Mouse (Mus musculus) cortical plate, adult 2 months (tissue): ENCODE measurements around the gene Lmbrd2. TPM values are rescaled to one million over a fixed set of nuclear protein-coding genes. Genes with fewer than 3 reads are reported as not detected.
"Not testable (repeated sequence)": the region's sequence is repeated elsewhere in the genome, so short reads cannot be mapped to it uniquely, and the experiment has no call there.

Experiments
- H3K27ac ChIP-seq: fragments of 200-500 bp; 2 replicates; pipeline ENCODE4 v1.5.1; 2012; ENCODE audit warnings: low read length, control low read depth, inconsistent platforms; ENCODE audit not compliant: insufficient read depth
- H3K4me1 ChIP-seq: fragments of 200-500 bp; 2 replicates; pipeline ENCODE4 v1.6.1; 2011; ENCODE audit warnings: low read length; ENCODE audit not compliant: control insufficient read depth, insufficient read depth
- H3K4me3 ChIP-seq: fragments of 200-500 bp; 2 replicates; pipeline ENCODE4 v1.5.1; 2011; ENCODE audit warnings: mild to moderate bottlenecking, low read length, control low read depth; ENCODE audit not compliant: insufficient read depth
- CTCF ChIP-seq: fragments of 200-500 bp; IDR thresholded peaks from 2 replicates; pipeline ENCODE4 v1.5.1; 2011; ENCODE audit warnings: mild to moderate bottlenecking, control low read depth, low read length; ENCODE audit not compliant: insufficient read depth; ENCODE audit errors: extremely low read depth
- POLR2A ChIP-seq: fragments of 200-500 bp; IDR thresholded peaks from 2 replicates; pipeline ENCODE4 v1.6.1; 2011; ENCODE audit warnings: mild to moderate bottlenecking, low read length, control low read depth; ENCODE audit not compliant: insufficient read depth; ENCODE audit errors: extremely low read depth
- polyA plus RNA-seq: library from polyadenylated mRNA; depleted of rRNA; stranded (reverse); fragments of >200 nt; gene quantifications from 2 replicates; pipeline ENCODE4 v1.2.3, GENCODE M21; 2012; rRNA removed

The Lmbrd2 gene
- polyA plus RNA-seq, 1 experiment = 24.5 TPM

DNA sequence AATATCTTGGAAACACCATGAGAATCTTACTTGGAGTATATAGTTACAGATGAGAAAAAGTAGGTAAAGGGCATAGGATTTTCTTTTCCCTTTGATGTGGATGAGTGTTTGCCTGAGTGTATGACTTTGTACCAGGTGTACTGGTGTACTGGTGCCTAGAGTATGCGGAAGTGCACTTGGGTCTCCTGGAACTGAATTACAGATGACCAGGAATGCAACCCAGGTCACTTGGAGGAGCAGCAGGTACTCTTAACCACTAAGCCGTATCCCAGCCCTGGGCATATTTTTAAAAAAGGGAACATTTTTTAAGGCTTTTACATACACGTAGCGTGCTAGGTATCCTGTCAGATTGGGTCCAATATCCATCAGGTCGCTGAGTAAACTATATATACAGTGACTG is 43.6 kb downstream of the Lmbrd2 start:
- TF ChIP-seq POLR2A (no peak), CTCF (no peak)
- H3K4me3 ChIP-seq = no peak overlapping the region
- H3K4me1 ChIP-seq = no peaks in the 10 kb centered on the region
- H3K27ac ChIP-seq = no peak overlapping the region

DNA sequence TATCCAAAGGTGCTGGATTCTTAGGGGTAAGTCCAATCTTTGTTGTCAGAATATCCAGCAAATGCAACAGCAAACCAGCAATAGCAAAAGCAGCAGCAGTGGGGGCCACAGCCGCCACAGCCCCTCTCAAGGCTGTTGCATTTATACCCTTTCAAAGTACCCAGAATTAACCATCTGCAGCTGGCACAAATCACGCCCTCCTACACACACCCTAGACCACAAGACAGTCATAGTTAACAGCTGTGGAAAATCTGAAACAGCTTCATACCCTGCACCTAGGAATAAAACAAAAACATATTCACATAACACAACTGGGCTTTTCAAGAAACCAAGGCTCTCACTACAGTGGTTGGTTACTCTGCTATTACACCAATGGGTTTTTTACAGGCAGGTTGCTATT is 49.4 kb downstream of the Lmbrd2 start:
- no peak overlapping the region for H3K4me3 ChIP-seq
- no peak for TF ChIP-seq POLR2A
- TF ChIP-seq CTCF = no peak
- no peaks in the 10 kb centered on the region; the same call in 1 of the 2 replicates for H3K4me1 ChIP-seq
- H3K27ac ChIP-seq = no peak overlapping the region

DNA sequence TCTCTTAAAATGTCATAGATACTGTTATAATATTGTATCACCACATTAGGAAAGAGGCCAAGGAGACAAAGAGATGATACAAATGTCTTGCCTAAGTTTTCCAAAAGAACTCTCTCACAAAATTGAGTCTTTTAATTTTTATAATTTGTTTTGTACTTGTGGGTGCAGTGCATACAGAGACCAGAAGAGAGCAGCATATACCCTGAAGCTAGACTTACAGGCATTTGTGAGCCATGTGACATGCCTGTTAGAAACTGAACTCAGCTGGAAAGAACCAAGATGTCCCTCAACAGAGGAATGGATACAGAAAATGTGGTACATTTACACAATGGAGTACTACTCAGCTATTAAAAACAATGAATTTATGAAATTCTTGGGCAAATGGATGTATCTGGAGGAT is 52.3 kb downstream of the Lmbrd2 start:
- H3K4me1 ChIP-seq, H3K27ac ChIP-seq, H3K4me3 ChIP-seq: not testable (repeated sequence)
- 0 out of 2 replicates have a peak, but pooled peaks have one; percentile 12 for TF ChIP-seq CTCF

DNA sequence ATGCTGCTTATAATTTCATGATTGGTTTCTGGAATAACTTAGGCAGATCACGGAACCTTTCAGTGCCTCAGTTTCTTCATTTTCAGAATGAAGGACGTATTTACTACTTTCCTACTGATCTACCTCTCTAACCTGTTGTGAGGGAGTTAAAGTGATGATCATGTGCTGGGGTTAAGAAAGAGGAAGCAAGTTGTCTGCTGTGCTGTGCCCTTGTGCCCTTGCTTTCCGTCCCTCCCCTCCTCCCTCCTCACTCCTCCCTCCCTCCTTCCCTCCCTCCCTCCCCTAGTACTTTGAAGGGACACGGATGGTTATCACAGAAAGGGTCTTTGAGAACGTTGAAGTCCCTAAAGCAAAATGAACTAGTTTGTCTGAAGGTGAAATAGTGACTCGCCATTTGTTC is 58.1 kb downstream of the Lmbrd2 start:
- no peaks in the 10 kb centered on the region for H3K4me1 ChIP-seq
- TF ChIP-seq POLR2A = no peak
- TF ChIP-seq CTCF = no peak
- H3K27ac ChIP-seq = no peak overlapping the region
- no peak overlapping the region for H3K4me3 ChIP-seq

DNA sequence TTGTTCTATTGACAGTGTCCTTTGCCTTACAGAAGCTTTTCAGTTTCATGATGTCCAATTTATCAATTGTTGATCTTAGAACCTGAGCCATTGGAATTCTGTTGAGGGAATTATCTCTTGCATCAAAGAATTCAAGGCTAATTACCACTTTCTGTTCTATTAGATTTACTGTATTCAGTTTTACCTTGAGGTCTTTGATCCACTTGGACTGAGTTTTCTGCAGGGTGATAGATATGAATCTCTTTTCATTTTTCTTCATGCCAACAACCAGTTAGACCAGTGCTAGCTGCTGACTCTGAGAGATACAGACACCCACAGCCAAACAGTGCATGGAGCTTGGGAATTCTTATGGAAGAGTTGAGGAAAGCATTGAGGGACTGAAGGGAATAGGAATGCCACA is 71.5 kb downstream of the Lmbrd2 start:
- Histone ChIP-seq H3K4me3 (no peak overlapping the region), H3K27ac (no peak overlapping the region), H3K4me1 (no peaks in the 10 kb centered on the region)
- no peak for TF ChIP-seq POLR2A

DNA sequence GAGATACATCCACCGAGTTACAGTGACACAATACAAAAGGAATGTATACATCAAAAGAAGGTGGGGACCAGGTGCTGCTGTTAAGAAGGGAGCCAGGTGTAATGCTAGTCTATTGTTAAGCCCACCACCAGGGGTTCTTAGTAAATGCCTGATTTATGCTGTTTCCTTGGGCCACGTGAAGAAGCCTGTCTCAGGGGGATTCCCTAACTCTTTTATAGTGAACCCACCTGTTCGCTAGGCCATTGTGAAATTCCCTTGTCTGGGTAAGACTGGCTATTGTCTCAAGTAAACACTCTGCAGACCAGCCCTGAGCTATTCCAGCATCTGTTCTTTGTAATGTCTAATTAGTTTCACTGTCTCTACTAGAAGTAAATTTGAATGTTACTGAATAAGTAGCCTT is 72.7 kb downstream of the Lmbrd2 start:
- H3K27ac ChIP-seq, H3K4me3 ChIP-seq, H3K4me1 ChIP-seq: not testable (repeated sequence)

DNA sequence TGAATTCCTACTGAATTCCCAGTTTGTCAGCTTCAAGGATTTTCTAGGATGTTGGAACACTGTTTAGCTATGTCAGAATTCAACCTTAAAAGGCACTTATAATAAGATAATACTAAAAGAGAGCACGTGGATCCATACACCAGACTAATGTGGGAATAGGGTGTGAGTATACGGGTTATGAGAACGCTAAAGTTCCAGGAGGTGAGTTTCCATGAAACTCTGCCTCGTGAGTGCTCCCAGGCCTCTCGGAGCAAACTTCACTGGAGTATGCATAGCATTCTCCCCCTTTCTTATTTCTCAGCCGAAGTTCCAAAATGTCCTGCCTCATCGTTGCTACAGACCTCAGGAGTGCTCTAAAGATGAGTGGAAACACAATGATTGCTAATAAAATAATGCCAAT is 73.1 kb downstream of the Lmbrd2 start:
- not testable (repeated sequence) for H3K27ac ChIP-seq

DNA sequence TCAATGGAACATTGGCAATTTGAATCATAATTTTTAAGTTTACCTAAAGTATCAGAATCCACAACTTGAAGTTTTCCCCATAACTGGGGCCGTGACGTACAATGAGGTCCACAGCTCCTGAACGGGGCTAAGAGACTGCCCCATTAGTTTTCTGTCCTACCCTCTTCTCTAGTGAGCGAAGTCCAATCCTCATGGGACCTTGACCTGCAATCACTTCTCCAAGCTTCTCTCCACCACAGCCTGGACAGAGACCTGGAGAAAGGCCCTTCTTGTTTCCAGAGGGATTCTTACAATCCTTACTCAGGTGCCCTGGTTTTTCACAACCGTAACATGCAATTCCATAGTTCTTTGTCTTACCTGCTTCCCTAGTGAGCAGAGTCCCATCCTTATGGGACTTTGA is 76.1 kb downstream of the Lmbrd2 start:
- no peak for TF ChIP-seq POLR2A
- TF ChIP-seq CTCF = no peak
- no peaks in the 10 kb centered on the region for H3K4me1 ChIP-seq
- H3K27ac ChIP-seq = no peak overlapping the region
- H3K4me3 ChIP-seq = no peak overlapping the region

More for the DNA sequence above, 73.1 kb downstream of the Lmbrd2 start:
- not testable (repeated sequence) for H3K4me3 ChIP-seq, H3K4me1 ChIP-seq

DNA sequence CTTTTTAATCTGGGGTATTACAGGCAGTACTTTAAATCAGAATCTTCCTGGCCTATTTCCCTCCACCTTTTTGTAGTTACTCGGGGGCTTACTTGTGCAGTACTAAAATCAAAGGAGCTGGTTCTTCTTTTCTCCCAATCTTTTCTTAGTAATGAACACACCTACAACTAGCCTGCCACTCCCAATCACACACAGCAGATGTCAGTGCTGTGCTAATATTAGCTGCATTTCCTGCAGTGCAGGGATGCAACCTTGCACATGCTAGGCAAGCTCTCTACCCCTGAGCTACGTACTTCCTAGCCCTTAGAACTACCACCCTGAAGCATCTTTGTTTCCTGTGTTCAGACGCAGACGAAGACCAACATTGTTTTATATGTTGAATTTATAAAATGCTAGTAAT is 90.6 kb downstream of the Lmbrd2 start:
- H3K4me3 ChIP-seq, H3K27ac ChIP-seq, H3K4me1 ChIP-seq: not testable (repeated sequence)

DNA sequence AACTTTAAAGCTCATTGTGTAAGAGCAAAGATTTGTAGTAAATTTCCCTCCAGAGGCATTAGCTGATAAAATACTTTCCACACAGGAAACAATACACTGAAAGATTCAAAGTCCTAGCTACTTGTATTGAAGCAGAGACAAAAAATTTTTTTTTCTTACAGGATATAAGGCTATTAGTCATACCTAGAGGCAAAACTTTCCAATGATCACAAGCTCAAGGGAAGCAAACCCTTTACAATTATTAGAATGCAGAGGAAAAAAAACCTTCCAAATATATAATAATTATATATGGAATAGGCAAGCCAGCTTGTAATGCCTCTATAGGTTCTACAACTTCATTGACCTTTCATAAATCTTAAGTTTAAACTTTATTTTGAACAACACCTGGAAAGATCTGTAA is 106.0 kb downstream of the Lmbrd2 start:
- no peak overlapping the region for H3K4me3 ChIP-seq
- TF ChIP-seq CTCF (no peak), POLR2A (no peak)
- no peak overlapping the region for H3K27ac ChIP-seq
- no peaks in the 10 kb centered on the region for H3K4me1 ChIP-seq

Other genes starting within 250 kb of the Lmbrd2 start
- gene Ranbp3l, start 172.6 kb upstream of the Lmbrd2 start, polyA plus RNA-seq = 10.3 and 10.5 TPM in 2 replicates
- gene Nadk2, start 69.3 kb upstream of the Lmbrd2 start, polyA plus RNA-seq = 41.7 and 54.7 TPM in 2 replicates
- gene Skp2, start 14.9 kb downstream of the Lmbrd2 start, polyA plus RNA-seq = 3.5 TPM in 2 replicates
- gene Ugt3a1, start 136.3 kb downstream of the Lmbrd2 start, polyA plus RNA-seq = not detected in 2 replicates
- not detected in 2 replicates for gene Ugt3a2, start 195.0 kb downstream of the Lmbrd2 start, polyA plus RNA-seq